Comparison of ENCODE assay signal across 8 mouse cellular contexts in genomic region chr4:129130755-129131303, GRCm38 (mm10). TPM values are rescaled to one million over a fixed set of nuclear protein-coding genes. Genes with fewer than 3 reads are reported as not detected.
A peak's percentile ranks its signal among the peaks of the same experiment; 100 is the strongest.
DNase-seq lines count a peak whose midpoint lies in the region; ATAC-seq lines count a peak whose summit lies in the region.

No protein-coding gene starts in this region.

- intact Hi-C loops in heart, postnatal 10 days (cut with DNase I), result loop anchor here (5.0 kb wide), 1 partner anchor 326 kb away; no protein-coding TSS in a partner anchor
- intact Hi-C loops in left cerebral cortex, postnatal 36 days (cut with DNase I), result loop anchor here (10.0 kb wide), 1 partner anchor 324 kb away; no protein-coding TSS in a partner anchor

- H3K4me2 ChIP-seq in heart, embryonic 16.5 days (ENCODE audit: low read depth, low read length), result peak overlapping the region; percentile 36
- peak overlapping the region; percentile 55 for H3K4me2 ChIP-seq in embryonic facial prominence, embryonic 14.5 days (ENCODE audit: low read depth, low read length)

- no peak for DNase-seq in heart, postnatal 10 days
- peak; percentile 84 for DNase-seq in embryonic facial prominence, embryonic 14.5 days (ENCODE audit: low spot score)
- DNase-seq in kidney, adult 9 months, result peak; percentile 48
- peak; percentile 73 for DNase-seq in mesoderm, embryonic 11.5 days (ENCODE audit: low read depth, low spot score)
- peak; percentile 47 to 67 for DNase-seq in thymus, postnatal 36 days
- no peak for DNase-seq in cerebellum, postnatal 36 days
- DNase-seq in left cerebral cortex, postnatal 36 days (ENCODE audit: low spot score in 2 of 2), result no peak

- no peak overlapping the region for H3K27ac ChIP-seq in heart, embryonic 16.5 days (ENCODE audit: low read length)
- peak overlapping the region; percentile 44 for H3K27ac ChIP-seq in embryonic facial prominence, embryonic 14.5 days (replicated peaks; ENCODE audit: low read depth, low read length)

- no peaks in the 10 kb centered on the region for H3K36me3 ChIP-seq in heart, embryonic 16.5 days (ENCODE audit: control insufficient read depth, insufficient read depth)
- no peaks in the 10 kb centered on the region for H3K36me3 ChIP-seq in embryonic facial prominence, embryonic 14.5 days (ENCODE audit: control insufficient read depth, insufficient read depth, low read length)

- H3K4me3 ChIP-seq in heart, embryonic 16.5 days (ENCODE audit: low read length), result peak overlapping the region; percentile 5
- peak overlapping the region; percentile 38 for H3K4me3 ChIP-seq in embryonic facial prominence, embryonic 14.5 days (ENCODE audit: low read depth, low read length)

- 3% methylated on average over 17 of the region's 17 CpGs for WGBS in heart, embryonic 16.5 days
- WGBS in embryonic facial prominence, embryonic 14.5 days, result 7% methylated on average over 16 of the region's 17 CpGs

- no peaks in the 10 kb centered on the region for H3K9me3 ChIP-seq in heart, embryonic 16.5 days (replicated peaks; ENCODE audit: control insufficient read depth, low read length)
- no peaks in the 10 kb centered on the region for H3K9me3 ChIP-seq in embryonic facial prominence, embryonic 14.5 days (ENCODE audit: control insufficient read depth, low read length)

- peaks cover 15% of the 10 kb centered on the region for H3K4me1 ChIP-seq in heart, embryonic 16.5 days (ENCODE audit: control insufficient read depth, insufficient read depth, low read length)
- H3K4me1 ChIP-seq in embryonic facial prominence, embryonic 14.5 days (ENCODE audit: control insufficient read depth, insufficient read depth, low read length), result peaks cover 18% of the 10 kb centered on the region

- no peak overlapping the region for H3K9ac ChIP-seq in heart, embryonic 16.5 days (ENCODE audit: low read length)
- H3K9ac ChIP-seq in embryonic facial prominence, embryonic 14.5 days (ENCODE audit: low read depth, low read length), result peak overlapping the region; percentile 56

- 0 out of 2 replicates have a peak, but pooled peaks have one; percentile 46 for ATAC-seq in heart, embryonic 16.5 days (replicated peaks; ENCODE audit: extremely low read depth, insufficient read depth, low FRiP score)
- peak; percentile 79 for ATAC-seq in embryonic facial prominence, embryonic 14.5 days (ENCODE audit: low read depth)

- peaks cover 19% of the 10 kb centered on the region for H3K27me3 ChIP-seq in heart, embryonic 16.5 days (ENCODE audit: control insufficient read depth, insufficient read depth, low read length)
- H3K27me3 ChIP-seq in embryonic facial prominence, embryonic 14.5 days (replicated peaks; ENCODE audit: control insufficient read depth, insufficient read depth, low read length), result peaks cover 13% of the 10 kb centered on the region

RNA-seq across cellular contexts. Expression of gene Fndc5, which starts 6.0 kb away (rescaled TPM):
- polyA plus RNA-seq in heart, embryonic 16.5 days (2015; fragmentation: Nextera tagmentation; extraction: Ambion mirVana), result 9.2 and 10.9 TPM in 2 replicates
- total RNA-seq in heart, postnatal 10 days (2021), result 100 to 1,000 TPM; 162 to 167 TPM
- polyA plus RNA-seq in embryonic facial prominence, embryonic 14.5 days (2014; fragmentation: Nextera tagmentation; extraction: Ambion mirVana), result 28.4 and 29.1 TPM in 2 replicates
- total RNA-seq in left cerebral cortex, postnatal 36 days (2021), result 10 to 100 TPM; 56.9 to 73.3 TPM

RNA-seq across cellular contexts. Expression of gene Hpca, which starts 9.0 kb away (rescaled TPM):
- polyA plus RNA-seq in heart, embryonic 16.5 days (2015; fragmentation: Nextera tagmentation; extraction: Ambion mirVana), result 0.60 and 0.88 TPM in 2 replicates
- under 1 TPM in 1 of 2 experiments, not detected in 1; 0.47 TPM for total RNA-seq in heart, postnatal 10 days (2021)
- polyA plus RNA-seq in embryonic facial prominence, embryonic 14.5 days (2014; fragmentation: Nextera tagmentation; extraction: Ambion mirVana), result 3.6 and 4.9 TPM in 2 replicates
- total RNA-seq in left cerebral cortex, postnatal 36 days (2021), result 100 to 1,000 TPM; 656 to 793 TPM

RNA-seq across cellular contexts. Expression of gene Tmem54, which starts 25.5 kb away (rescaled TPM):
- 0.96 and 1.7 TPM in 2 replicates for polyA plus RNA-seq in heart, embryonic 16.5 days (2015; fragmentation: Nextera tagmentation; extraction: Ambion mirVana)
- total RNA-seq in heart, postnatal 10 days (2021), result not detected
- 6.9 and 8.4 TPM in 2 replicates for polyA plus RNA-seq in embryonic facial prominence, embryonic 14.5 days (2014; fragmentation: Nextera tagmentation; extraction: Ambion mirVana)
- not detected for total RNA-seq in left cerebral cortex, postnatal 36 days (2021)

RNA-seq across cellular contexts. Expression of gene S100pbp, which starts 58.7 kb away (rescaled TPM):
- polyA plus RNA-seq in heart, embryonic 16.5 days (2015; fragmentation: Nextera tagmentation; extraction: Ambion mirVana), result 10.9 and 11.8 TPM in 2 replicates
- 10 to 100 TPM; 18.0 to 21.7 TPM for total RNA-seq in heart, postnatal 10 days (2021)
- 12.6 and 15.5 TPM in 2 replicates for polyA plus RNA-seq in embryonic facial prominence, embryonic 14.5 days (2014; fragmentation: Nextera tagmentation; extraction: Ambion mirVana)
- total RNA-seq in left cerebral cortex, postnatal 36 days (2021), result 10 to 100 TPM; 33.9 to 36.0 TPM

RNA-seq across cellular contexts. Expression of gene Yars, which starts 58.7 kb away (rescaled TPM):
- 45.9 and 53.3 TPM in 2 replicates for polyA plus RNA-seq in heart, embryonic 16.5 days (2015; fragmentation: Nextera tagmentation; extraction: Ambion mirVana)
- total RNA-seq in heart, postnatal 10 days (2021), result 10 to 100 TPM; 38.8 to 39.2 TPM
- polyA plus RNA-seq in embryonic facial prominence, embryonic 14.5 days (2014; fragmentation: Nextera tagmentation; extraction: Ambion mirVana), result 74.9 and 78.3 TPM in 2 replicates
- total RNA-seq in left cerebral cortex, postnatal 36 days (2021), result 10 to 100 TPM; 89.6 to 93.2 TPM

Comparison
In these comparisons a context has a peak if more than half of its experiments do, and no peak if none do; other contexts are left out.
1. DNase-seq: peak in embryonic facial prominence, embryonic 14.5 days (single experiment), kidney, adult 9 months (single experiment), mesoderm, embryonic 11.5 days (single experiment) and thymus, postnatal 36 days (2 of 2); none in heart, postnatal 10 days (0 of 2), cerebellum, postnatal 36 days (0 of 2) and left cerebral cortex, postnatal 36 days (0 of 2).
2. RNA of gene Hpca, which starts 9.0 kb away (total RNA-seq): 656 to 793 TPM in left cerebral cortex, postnatal 36 days; 0.47 TPM in heart, postnatal 10 days; every median in the first group is over 100 times any median in the second.